Mouse (Mus musculus) thymus, postnatal 4 days (tissue): ENCODE data around the gene Rai14.

Experiments
- DNase-seq: peaks from one replicate; pipeline ENCODE4 v3.0.0; 2021

The Rai14 gene

GRCm38 (mm10) chr15:10714409-10715138, at the start of gene Rai14:
Gene Rai14, minus strand, starts transcription at chr15:10714624.
- peak; percentile 27 for DNase-seq

GRCm38 (mm10) chr15:10761441-10761840, 47.0 kb upstream of the Rai14 start:
- DNase-seq, result no peak

GRCm38 (mm10) chr15:10760006-10760405, 45.6 kb upstream of the Rai14 start:
- DNase-seq, result no peak

DNA sequence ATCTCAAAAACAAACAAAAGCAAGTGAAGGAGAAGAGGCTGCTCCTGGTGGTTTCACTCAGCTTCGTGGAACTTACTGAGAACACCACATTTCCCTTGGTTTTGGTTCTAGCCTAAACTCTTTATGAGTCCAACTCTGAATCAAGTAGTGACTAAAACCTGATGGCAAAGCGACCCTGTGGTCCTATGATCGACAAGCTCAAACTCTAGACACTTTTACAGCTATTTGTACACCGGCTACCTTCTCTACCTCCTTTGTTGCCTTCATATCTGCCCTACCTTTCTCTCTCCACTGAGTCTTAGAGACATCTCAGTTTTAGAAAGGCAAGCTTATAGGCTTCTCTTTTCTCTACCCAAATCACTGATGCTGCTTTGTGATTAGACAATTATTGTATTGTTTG, 45.0 kb upstream of the Rai14 start:
- no peak for DNase-seq

DNA sequence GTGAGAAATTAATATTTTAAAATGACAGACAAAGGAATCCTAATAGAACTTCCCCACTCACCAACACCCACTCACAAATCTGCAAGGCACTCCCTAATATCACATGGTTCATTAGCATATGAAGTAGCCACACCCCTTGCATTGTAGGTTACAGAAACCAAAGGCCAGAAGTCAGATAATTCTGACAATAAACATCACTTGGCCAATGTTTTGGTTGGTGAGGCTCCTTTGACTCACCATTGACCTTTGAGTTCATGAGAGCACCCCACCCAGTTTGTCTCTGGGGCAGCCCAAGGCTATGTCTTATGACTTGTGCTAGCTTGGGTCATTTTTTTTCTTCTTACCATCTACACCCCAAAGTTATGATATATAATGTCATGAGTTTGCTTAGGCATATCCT, 44.4 kb upstream of the Rai14 start:
- DNase-seq, result no peak

DNA sequence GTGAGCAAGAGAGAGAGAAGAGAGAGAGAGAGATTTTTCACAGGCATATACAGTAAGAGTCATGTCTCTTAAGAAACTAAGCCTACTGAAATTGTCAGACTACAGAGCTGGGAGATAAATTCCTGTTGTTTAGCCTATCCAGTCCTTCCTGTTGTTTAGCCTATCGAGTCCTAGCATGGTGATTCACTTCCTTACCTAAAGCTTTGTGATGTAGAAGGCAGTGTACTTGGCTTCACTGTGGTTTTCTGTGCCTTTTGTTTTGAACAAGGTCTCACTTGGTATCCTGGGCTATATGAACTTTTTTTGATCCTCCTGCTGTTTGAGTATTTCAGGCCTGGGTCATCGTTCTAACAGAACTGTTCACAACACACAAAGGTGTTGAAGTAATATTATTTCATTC, 36.7 kb upstream of the Rai14 start:
- DNase-seq, result no peak

GRCm38 (mm10) chr15:10750339-10750738, 35.9 kb upstream of the Rai14 start:
- no peak for DNase-seq

GRCm38 (mm10) chr15:10749678-10750077, 35.3 kb upstream of the Rai14 start:
- DNase-seq, result no peak

DNA sequence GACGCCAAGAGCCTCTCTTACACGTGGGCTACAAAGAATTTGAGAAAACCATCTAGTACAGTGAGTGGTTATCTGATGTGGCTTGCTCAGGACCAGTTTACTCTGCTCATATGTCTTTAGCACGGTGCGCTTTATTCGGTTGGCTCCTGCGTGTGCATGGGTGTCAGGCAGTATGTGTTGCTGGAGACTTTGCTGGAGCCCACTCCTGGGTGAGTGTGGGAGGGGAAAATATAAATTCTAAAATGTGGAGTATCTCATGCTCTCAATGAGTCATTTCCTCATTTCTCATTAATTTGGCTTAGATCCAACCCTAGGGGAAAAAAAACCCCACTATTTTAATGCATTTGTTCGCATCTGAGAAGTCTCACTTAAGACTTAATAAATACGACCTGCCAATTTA, 33.2 kb upstream of the Rai14 start:
- no peak for DNase-seq

- DNase-seq, result no peak
Measured at GRCm38 (mm10) chr15:10747226-10747625, 32.8 kb upstream of the Rai14 start.

- DNase-seq, result no peak
Measured at GRCm38 (mm10) chr15:10746303-10747051, 32.1 kb upstream of the Rai14 start.

DNA sequence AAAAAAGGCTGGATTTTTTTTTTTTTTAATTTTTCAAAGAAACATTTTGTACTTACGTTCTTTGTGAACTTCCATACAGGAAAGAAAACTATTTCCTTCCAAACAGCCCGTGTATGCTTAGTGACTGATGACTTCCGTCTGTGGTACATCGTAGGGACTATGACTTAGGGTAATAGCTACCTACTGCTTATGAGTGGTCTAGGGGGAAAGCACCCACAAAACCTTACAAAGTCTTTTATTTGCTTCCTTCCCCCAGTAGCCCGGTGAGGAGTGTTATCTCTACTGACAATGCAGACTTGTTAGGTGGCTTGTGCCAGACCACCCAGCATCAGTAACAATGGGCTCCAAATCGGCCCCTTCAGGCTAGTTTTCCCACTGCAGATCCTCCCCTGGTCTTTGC, 28.0 kb upstream of the Rai14 start:
- no peak for DNase-seq

DNA sequence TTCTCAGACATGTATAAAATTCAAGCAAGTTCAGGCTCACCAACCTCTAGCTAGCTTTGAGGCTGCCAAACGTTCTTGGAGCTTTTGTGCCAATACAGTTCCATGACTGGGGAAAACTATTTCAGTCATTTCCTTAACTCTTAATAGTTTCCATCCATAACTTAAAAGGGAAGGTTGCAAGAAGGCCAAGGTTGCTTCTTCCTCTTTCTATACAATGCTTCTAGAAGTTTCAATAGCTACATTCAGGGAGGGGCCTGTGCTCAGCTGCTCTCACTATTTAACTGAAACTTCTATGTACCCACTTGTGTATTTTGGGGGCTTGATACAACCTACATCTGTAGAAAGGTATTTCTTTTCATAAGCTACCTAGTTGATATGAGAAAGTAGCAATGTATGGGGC, 24.9 kb upstream of the Rai14 start:
- DNase-seq, result no peak

- no peak for DNase-seq
Measured at GRCm38 (mm10) chr15:10738354-10739142, 24.1 kb upstream of the Rai14 start.

DNA sequence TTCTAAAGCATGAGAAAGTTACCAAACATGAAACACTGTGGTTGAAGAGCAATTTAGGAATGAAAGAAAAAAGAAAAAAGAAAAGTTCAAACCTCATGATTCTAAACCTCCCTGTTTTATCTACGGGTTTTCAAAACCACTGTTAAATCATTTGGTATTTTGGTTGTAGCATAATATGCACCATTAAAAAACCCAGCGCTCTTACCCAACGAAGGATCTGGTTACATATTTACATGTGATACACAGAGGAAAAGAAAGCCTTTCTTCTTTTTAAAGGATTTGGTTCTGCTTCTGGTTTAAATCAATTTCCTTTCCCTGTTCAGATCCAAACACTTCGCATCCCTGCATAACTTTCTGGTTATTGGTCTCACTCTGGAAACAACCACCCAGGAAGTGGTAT, 21.5 kb upstream of the Rai14 start:
- DNase-seq, result no peak

- no peak for DNase-seq
Measured at GRCm38 (mm10) chr15:10735216-10735615, 20.8 kb upstream of the Rai14 start.

GRCm38 (mm10) chr15:10731398-10731797, 17.0 kb upstream of the Rai14 start:
- no peak for DNase-seq

GRCm38 (mm10) chr15:10726272-10726671, 11.8 kb upstream of the Rai14 start:
- DNase-seq, result no peak

- no peak for DNase-seq
Measured at GRCm38 (mm10) chr15:10724857-10725256, 10.4 kb upstream of the Rai14 start.

DNA sequence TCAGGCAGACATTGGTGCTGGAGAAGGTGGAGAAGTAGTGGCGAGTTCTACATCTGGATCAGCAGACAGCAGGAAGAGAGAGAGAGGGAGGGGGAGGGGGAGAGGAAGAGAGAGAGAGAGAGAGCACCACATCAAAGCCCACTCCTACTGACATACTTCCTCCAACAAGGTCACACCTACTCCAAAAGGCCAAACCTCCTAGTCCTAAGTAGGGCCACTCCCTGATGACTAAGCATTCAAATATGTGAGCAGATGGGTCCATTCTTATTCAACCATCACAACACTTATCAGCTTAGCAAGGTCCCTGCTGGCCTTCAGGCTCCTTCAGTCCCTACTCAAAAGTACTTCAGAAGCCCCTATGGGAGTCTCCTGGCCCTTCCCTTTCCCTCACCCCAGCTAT, 9.1 kb upstream of the Rai14 start:
- no peak for DNase-seq

- no peak for DNase-seq
Measured at GRCm38 (mm10) chr15:10722629-10723339, 8.4 kb upstream of the Rai14 start.

GRCm38 (mm10) chr15:10721259-10721781, 6.9 kb upstream of the Rai14 start:
- DNase-seq, result no peak

DNA sequence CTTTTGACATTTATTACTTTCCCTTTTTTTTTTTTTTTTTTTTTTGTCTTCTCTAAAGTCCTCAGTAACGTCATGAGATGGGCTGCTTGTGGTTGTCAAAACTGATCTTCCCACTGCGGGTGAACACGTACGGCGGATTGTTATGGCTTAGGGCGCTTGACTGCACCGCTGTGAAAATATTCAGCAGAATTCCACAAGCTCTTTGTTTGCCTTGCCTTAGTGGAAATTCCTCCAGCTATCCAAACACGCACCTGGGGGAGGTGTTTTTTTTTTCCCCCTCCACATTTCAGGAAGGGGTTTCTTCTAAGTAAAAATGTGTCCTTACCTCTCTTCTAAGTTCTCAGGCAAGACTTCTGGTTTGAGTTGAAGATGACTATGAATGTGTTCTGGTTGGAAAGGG, 6.2 kb upstream of the Rai14 start:
- no peak for DNase-seq
